Mouse (Mus musculus) hindbrain, embryonic 16.5 days (tissue): ENCODE measurements at regions not wholly inside any gene's neighbourhood (a gene's known extent, or its start where the extent isn't known, plus 50 kb on each side); places are given as distances from the start of the nearest gene placed in this dataset.

Experiments
- ATAC-seq: fragments of 200-750 bp; cut with Nextera tagmentation; 2 replicates; pipeline ENCODE4 v1.8.0; 2017; ENCODE audit warnings: moderate TSS enrichment, moderate library complexity
- H3K27ac ChIP-seq: fragments of 300-500 bp; sonication (generic); 2 replicates; pipeline ENCODE4 v1.5.1; 2014; ENCODE audit warnings: low read depth, mild to moderate bottlenecking, control low read depth, low read length, moderate library complexity
- H3K27me3 ChIP-seq: fragments of 300-500 bp; sonication (generic); replicated peaks from 2 replicates; pipeline ENCODE4 v1.6.1; 2014; ENCODE audit warnings: low read length; ENCODE audit not compliant: control insufficient read depth, insufficient read depth
- H3K36me3 ChIP-seq: fragments of 300-500 bp; sonication (generic); 2 replicates; pipeline ENCODE4 v1.6.1; 2014; ENCODE audit warnings: mild to moderate bottlenecking, low read length, moderate library complexity, mixed read lengths; ENCODE audit not compliant: control insufficient read depth, insufficient read depth
- H3K4me1 ChIP-seq: fragments of 300-500 bp; sonication (generic); 2 replicates; pipeline ENCODE4 v1.6.1; 2014; ENCODE audit warnings: low read depth, low read length; ENCODE audit not compliant: control insufficient read depth, insufficient read depth
- H3K4me2 ChIP-seq: fragments of 300-500 bp; sonication (generic); 2 replicates; pipeline ENCODE4 v1.6.1; 2014; ENCODE audit warnings: mild to moderate bottlenecking, low read length, control low read depth, moderate library complexity
- H3K4me3 ChIP-seq: fragments of 300-500 bp; sonication (generic); 2 replicates; pipeline ENCODE4 v1.5.1; 2014; ENCODE audit warnings: mild to moderate bottlenecking, low read length, control low read depth, moderate library complexity
- H3K9ac ChIP-seq: fragments of 300-500 bp; sonication (generic); 2 replicates; pipeline ENCODE4 v1.6.1; 2014; ENCODE audit warnings: low read depth, mild to moderate bottlenecking, control low read depth, low read length, moderate library complexity
- H3K9me3 ChIP-seq: fragments of 300-500 bp; sonication (generic); 2 replicates; pipeline ENCODE4 v1.6.1; 2014; ENCODE audit warnings: mild to moderate bottlenecking, low read length, moderate library complexity; ENCODE audit not compliant: control insufficient read depth
- WGBS: fragments of 180-500 bp; shearing (Covaris S2); extraction: QIAGEN DNeasy Blood & Tissue Kit; methylation state at CpG from one replicate; pipeline ENCODE4 v1.1.7; 2014; 5-methylcytosine and 5-hydroxymethylcytosine counted together

GRCm38 (mm10) chr8:117958914-117959313 is 157.2 kb upstream of the Mphosph6 start:
- Histone ChIP-seq H3K4me3 (no peak overlapping the region), H3K4me2 (no peak overlapping the region), H3K9ac (no peak overlapping the region), H3K9me3 (no peaks in the 10 kb centered on the region), H3K4me1 (no peaks in the 10 kb centered on the region; the same call in 1 of the 2 replicates), H3K36me3 (no peaks in the 10 kb centered on the region), H3K27me3 (no peaks in the 10 kb centered on the region; the same call in 1 of the 2 replicates), H3K27ac (no peak overlapping the region)
- 53% methylated on average over 3 of the region's 3 CpGs for WGBS
- ATAC-seq, result no peak

- H3K4me2 ChIP-seq, result no peak overlapping the region
- no peaks in the 10 kb centered on the region for H3K9me3 ChIP-seq
- WGBS, result 14% methylated on average over 5 of the region's 5 CpGs
- ATAC-seq, result no peak
- H3K9ac ChIP-seq, result no peak overlapping the region
- H3K27me3 ChIP-seq, result no peaks in the 10 kb centered on the region; the same call in none of the 2 replicates
- H3K4me3 ChIP-seq, result no peak overlapping the region
- H3K4me1 ChIP-seq, result peaks cover 3% of the 10 kb centered on the region; the same call in 1 of the 2 replicates
- H3K27ac ChIP-seq, result no peak overlapping the region
- no peaks in the 10 kb centered on the region for H3K36me3 ChIP-seq
Observed at GRCm38 (mm10) chr8:117951656-117952055, 149.9 kb upstream of the Mphosph6 start.

DNA sequence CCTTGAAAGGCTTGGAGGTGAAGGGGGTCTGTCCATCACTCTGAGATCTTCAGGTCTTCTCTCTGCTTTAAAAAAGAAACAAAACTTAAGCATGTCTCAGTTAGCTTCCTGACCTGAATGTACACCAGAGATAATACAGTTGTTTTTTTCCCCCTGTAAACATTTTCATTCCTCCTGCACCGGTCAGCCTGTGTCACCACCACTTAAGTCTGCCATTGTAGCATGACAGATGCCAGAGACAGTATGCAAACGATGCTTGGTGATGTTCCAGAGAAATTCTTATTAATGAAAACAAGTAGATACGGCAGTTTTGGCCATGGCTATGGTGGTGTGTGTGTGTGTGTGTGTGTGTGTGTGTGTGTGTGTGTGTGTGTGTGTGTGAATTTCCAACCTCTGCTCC is 144.8 kb upstream of the Mphosph6 start:
- Histone ChIP-seq H3K9me3 (no peaks in the 10 kb centered on the region), H3K27me3 (no peaks in the 10 kb centered on the region), H3K4me3 (no peak overlapping the region), H3K4me1 (peaks cover 2% of the 10 kb centered on the region; the same call in 1 of the 2 replicates), H3K9ac (no peak overlapping the region), H3K27ac (no peak overlapping the region), H3K36me3 (no peaks in the 10 kb centered on the region), H3K4me2 (no peak overlapping the region)
- WGBS, result 58% methylated on average over 3 of the region's 3 CpGs
- ATAC-seq, result no peak

DNA sequence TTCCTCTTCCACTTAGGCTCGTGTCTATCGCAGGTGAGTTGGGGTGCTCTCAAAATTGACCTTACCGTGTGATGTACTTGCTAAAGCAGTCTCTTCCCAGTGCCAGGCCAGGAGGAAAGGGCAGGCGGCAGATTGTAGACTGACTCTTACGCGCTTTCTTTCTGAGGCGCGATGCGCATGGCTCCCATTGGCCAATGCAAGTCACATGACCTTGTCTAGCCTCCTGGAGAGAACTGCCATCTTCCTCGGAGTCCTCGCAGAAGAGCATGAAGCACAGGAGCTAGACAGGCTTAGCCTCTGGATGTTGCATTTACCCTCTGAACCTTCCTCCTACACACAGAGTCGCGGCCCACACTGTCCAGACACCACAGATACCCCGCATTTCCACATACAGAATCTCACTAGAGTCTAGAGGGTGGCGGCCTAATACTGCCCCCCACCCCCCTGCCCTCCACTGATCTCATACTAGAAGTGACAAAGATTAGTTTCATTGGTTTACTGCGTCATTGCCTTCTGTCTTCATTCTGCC is 132.9 kb upstream of the Mphosph6 start:
- H3K9ac ChIP-seq, result no peak overlapping the region
- H3K27me3 ChIP-seq, result no peaks in the 10 kb centered on the region
- no peaks in the 10 kb centered on the region for H3K4me1 ChIP-seq
- ATAC-seq, result no peak; the same call in 1 of the 2 replicates
- WGBS, result 91% methylated on average over 16 of the region's 16 CpGs
- no peak overlapping the region for H3K27ac ChIP-seq
- no peak overlapping the region for H3K4me2 ChIP-seq
- H3K9me3 ChIP-seq, result no peaks in the 10 kb centered on the region
- H3K36me3 ChIP-seq, result no peaks in the 10 kb centered on the region
- no peak overlapping the region for H3K4me3 ChIP-seq

GRCm38 (mm10) chr8:117930687-117931086 is 128.9 kb upstream of the Mphosph6 start:
- ATAC-seq, result no peak

DNA sequence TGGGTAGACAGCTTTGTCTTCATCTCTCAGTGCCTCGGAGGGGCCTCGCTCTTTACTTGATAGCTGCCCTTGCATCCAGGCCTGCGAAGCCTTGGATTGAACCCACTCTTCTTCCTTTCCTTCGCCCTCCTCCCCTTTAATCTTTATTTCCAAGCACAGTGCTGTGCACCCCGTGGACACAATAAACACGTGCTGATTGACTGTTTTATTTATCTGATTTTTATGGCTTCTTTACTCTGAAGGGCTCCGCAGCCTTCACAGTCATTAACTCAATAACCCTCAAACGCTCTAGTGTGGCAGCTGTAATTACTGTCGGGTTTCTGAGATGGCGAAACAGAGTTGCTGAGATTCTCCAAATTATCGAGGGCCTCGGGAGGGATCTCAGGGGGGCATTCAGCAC is 127.9 kb upstream of the Mphosph6 start:
- Histone ChIP-seq H3K27ac (no peak overlapping the region), H3K9me3 (no peaks in the 10 kb centered on the region), H3K27me3 (no peaks in the 10 kb centered on the region), H3K4me2 (no peak overlapping the region), H3K36me3 (no peaks in the 10 kb centered on the region), H3K9ac (no peak overlapping the region), H3K4me3 (no peak overlapping the region), H3K4me1 (no peaks in the 10 kb centered on the region)
- 35% methylated on average over 12 of the region's 12 CpGs for WGBS
- ATAC-seq, result no peak

More at GRCm38 (mm10) chr8:117930687-117931086, 128.9 kb upstream of the Mphosph6 start:
- no peak overlapping the region for H3K4me3 ChIP-seq
- H3K9ac ChIP-seq, result no peak overlapping the region
- 58% methylated on average over 6 of the region's 6 CpGs for WGBS
- H3K4me2 ChIP-seq, result no peak overlapping the region
- H3K27ac ChIP-seq, result no peak overlapping the region
- H3K9me3 ChIP-seq, result no peaks in the 10 kb centered on the region
- no peaks in the 10 kb centered on the region for H3K36me3 ChIP-seq
- no peaks in the 10 kb centered on the region for H3K27me3 ChIP-seq
- H3K4me1 ChIP-seq, result no peaks in the 10 kb centered on the region

- H3K4me3 ChIP-seq, result no peak overlapping the region
- no peak overlapping the region for H3K4me2 ChIP-seq
- no peak overlapping the region for H3K9ac ChIP-seq
- WGBS, result 75% methylated on average over 6 of the region's 6 CpGs
- no peak for ATAC-seq
- H3K27me3 ChIP-seq, result no peaks in the 10 kb centered on the region
- no peaks in the 10 kb centered on the region for H3K36me3 ChIP-seq
- H3K9me3 ChIP-seq, result no peaks in the 10 kb centered on the region
- H3K4me1 ChIP-seq, result no peaks in the 10 kb centered on the region
- H3K27ac ChIP-seq, result no peak overlapping the region
Observed at GRCm38 (mm10) chr8:117923296-117923695, 121.6 kb upstream of the Mphosph6 start.

- H3K36me3 ChIP-seq, result no peaks in the 10 kb centered on the region
- no peak overlapping the region for H3K4me2 ChIP-seq
- no peak overlapping the region for H3K27ac ChIP-seq
- H3K4me1 ChIP-seq, result no peaks in the 10 kb centered on the region
- H3K4me3 ChIP-seq, result no peak overlapping the region
- WGBS, result 65% methylated on average over 8 of the region's 8 CpGs
- ATAC-seq, result no peak
- H3K9me3 ChIP-seq, result no peaks in the 10 kb centered on the region
- H3K9ac ChIP-seq, result no peak overlapping the region
- H3K27me3 ChIP-seq, result no peaks in the 10 kb centered on the region
Observed at GRCm38 (mm10) chr8:117903052-117903451, 101.3 kb upstream of the Mphosph6 start.

DNA sequence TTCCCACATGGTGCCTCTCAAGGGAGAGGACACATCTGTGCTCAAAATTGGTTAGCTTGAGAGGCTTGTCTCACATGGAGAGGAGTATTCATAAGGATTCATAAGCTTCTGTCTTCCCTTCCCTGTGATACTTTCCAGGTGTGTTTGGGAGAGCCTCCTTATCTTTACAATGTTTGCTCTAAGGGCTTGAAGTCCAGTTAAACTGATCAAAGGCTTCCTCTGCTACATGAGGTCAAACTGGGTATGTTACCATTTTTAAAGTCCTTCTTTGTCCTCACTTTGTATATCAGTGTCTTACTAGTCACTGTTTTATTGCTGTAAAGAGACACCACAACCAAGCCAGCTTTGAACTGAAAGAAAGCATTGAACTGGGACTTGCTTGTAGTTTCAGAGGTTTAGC is 98.1 kb upstream of the Mphosph6 start:
- no peaks in the 10 kb centered on the region for H3K27me3 ChIP-seq
- H3K27ac ChIP-seq, result no peak overlapping the region
- H3K4me2 ChIP-seq, result no peak overlapping the region
- H3K9ac ChIP-seq, result no peak overlapping the region
- no peaks in the 10 kb centered on the region for H3K4me1 ChIP-seq
- no peaks in the 10 kb centered on the region for H3K9me3 ChIP-seq
- no peak for ATAC-seq
- no peaks in the 10 kb centered on the region for H3K36me3 ChIP-seq
- no peak overlapping the region for H3K4me3 ChIP-seq

- Histone ChIP-seq H3K27ac (no peak overlapping the region), H3K27me3 (no peaks in the 10 kb centered on the region), H3K4me3 (no peak overlapping the region), H3K9ac (no peak overlapping the region), H3K4me1 (no peaks in the 10 kb centered on the region), H3K9me3 (no peaks in the 10 kb centered on the region), H3K36me3 (no peaks in the 10 kb centered on the region), H3K4me2 (no peak overlapping the region)
- no peak; the same call in 1 of the 2 replicates for ATAC-seq
- 74% methylated on average over 5 of the region's 5 CpGs for WGBS
Observed at GRCm38 (mm10) chr8:117898015-117898414, 96.3 kb upstream of the Mphosph6 start.
